Mouse (Mus musculus) ES-Bruce4 (cell line): ENCODE data around the gene Vipas39.
"Not testable (repeated sequence)": the region's sequence is repeated elsewhere in the genome, so short reads cannot be mapped to it uniquely, and the experiment has no call there.

ENCODE experiments used
- CTCF ChIP-seq: IDR thresholded peaks from one replicate; pipeline ENCODE4 v1.8.1; 2011; ENCODE audit warnings: low read depth, low read length
- EP300 ChIP-seq: IDR thresholded peaks from 2 replicates; pipeline ENCODE4 v1.6.1; 2011; ENCODE audit warnings: low read depth, low read length; ENCODE audit not compliant: insufficient read depth
- POLR2A ChIP-seq: IDR thresholded peaks from one replicate; pipeline ENCODE4 v1.8.1; 2011; ENCODE audit warnings: low read length; ENCODE audit not compliant: insufficient read depth

- not testable (repeated sequence) for TF ChIP-seq EP300, CTCF, POLR2A
Observed at GRCm38 (mm10) chr12:87277251-87277650, 11.2 kb upstream of the Vipas39 start.
